Mouse (Mus musculus) kidney, postnatal 36 days (tissue): Measurements from ENCODE around the gene Fkbp6.
A peak's percentile ranks its signal among the peaks of the same experiment; 100 is the strongest.

Source experiments
- DNase-seq, 2 experiments: peaks; one replicate each; pipeline ENCODE4 v3.0.0; 2021 to 2022; ENCODE audit warnings: mixed read lengths in 2 of 2

Fkbp6 gene

DNA sequence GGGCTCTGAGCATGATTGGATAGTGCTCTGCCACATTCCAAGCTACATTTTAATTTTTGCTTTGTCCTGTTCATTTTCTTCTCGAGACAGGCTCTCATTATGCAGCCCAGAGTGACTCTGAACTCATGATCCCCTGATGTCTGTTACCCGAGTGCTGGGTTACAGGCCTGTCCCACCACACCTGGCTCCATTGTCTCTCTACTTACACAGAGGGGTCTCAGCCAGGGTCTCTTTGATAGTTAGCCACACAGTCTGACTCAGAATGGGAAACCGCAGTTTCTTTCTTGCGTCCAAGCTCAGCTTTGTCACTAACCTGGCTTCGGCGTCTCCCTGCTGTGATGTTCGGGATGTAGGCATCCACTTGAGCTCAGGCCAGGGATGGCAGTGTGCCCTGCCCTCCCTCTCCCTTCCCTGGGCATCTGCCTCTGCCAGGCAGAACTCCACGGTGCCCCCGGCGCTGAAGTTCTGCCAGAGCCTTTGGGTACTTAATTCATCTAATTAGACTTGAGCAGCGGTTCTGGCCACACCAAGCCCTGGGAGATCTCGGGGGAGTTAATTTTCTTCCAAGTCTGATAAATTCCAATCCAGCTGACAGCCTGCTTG, 78.2 kb downstream of the Fkbp6 start:
- DNase-seq, result no peak

DNA sequence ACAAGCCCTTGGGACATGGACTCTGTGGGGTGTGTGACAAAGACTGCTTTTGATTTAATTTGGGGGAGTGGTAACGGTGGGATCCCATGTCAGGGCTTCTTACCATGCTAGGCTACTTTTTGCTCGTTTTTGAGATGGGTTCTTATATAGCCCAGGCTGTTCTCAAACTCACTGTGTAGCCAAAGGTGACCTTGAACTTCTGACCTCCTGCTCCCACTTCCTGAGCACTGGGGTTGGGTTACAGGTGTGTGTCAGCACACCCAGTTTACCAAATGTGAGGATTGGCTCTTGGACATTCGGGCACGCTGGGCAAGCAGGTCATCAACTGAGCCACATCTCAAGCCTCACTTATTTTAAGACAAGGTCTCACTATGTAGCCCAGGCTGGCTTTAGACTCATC, 79.5 kb downstream of the Fkbp6 start:
- DNase-seq, result no peak

DNA sequence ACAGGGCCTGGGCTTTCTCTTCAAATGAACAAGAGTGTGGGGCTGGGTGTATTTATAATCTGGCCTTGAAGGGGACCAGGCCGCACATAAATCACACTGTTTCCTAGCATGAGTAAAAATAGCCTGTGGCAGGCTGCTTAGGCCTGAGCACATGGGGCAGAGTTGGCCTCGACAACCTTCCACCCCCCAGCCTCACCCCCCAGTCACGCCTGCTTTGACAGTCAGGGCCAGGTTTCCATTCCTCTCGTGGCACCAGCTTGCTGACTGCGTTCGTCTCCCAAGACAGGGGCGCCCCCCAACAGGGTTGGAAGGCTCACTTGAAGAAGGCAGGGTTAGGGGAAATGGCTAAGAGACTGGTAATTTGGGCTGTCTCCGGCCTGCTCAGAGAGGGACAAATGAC, 80.4 kb downstream of the Fkbp6 start:
- no peak for DNase-seq

DNA sequence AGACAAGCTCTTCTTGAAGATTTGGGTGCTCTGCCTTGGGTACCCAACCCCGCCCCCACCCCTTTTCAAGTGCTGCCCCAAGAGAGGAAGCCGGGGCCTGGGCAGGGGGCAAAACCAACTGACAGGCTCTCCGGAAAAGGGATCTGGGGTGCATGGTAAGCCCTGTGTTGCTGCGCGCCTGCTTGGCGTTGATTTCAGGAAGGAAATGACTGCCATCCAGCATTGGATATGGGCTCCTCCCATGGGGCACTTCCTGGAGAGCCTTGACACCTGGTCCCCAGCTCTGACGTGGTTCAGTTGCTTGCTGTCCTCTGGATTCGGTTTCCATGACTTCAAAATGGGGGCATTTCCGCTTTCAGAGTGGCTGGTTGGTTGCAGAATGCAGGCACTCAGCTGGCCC, 85.3 kb downstream of the Fkbp6 start:
- DNase-seq, result peak in 1 of 2 experiments; percentile 31

- DNase-seq, result peak; percentile 39 to 54
Measured at GRCm38 (mm10) chr5:135263866-135264503, 85.9 kb downstream of the Fkbp6 start.

DNA sequence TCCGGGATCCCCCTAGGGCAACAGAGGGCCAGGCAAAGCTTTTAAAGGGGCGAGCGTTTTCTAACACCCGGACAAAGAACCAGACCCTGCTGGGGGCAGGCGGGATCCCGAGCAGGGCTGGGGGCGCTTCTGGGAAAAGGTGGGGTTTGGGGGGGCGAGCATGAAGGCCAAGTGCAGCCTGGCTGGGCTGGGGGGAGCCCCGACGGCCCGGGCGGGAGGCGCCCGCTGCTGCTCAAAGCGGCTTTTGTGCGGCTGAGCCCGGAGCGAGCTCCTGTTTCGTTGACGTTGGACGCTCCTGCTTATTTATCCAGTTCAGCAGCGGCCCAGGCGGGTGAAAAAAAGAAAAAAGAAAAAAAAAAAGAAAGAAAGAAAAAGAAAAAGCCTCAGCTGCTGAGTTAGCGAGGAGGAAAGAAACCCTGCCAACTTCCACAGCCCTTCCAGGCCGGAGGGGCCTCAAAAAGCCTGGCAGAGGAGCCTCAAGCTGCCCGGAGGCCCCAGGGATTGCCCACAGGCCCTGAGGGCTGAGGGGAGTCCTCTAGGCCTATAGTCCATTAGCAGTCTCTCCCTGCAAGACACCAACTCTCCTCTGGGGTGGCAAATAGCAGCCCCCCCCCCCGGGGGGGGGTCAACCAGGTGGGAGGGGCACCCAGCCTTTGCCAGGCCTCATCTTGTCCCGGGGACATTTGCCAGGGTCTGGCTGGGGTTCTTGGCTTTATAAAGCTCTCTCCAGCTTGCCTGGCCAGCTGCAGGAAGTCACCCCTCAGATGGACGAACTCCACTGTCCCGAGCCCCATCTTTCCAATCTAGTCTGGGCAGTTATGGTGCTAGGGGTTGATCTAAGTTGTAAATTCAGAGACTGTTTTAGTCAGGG, 91.3 kb downstream of the Fkbp6 start:
- DNase-seq, result no peak

DNA sequence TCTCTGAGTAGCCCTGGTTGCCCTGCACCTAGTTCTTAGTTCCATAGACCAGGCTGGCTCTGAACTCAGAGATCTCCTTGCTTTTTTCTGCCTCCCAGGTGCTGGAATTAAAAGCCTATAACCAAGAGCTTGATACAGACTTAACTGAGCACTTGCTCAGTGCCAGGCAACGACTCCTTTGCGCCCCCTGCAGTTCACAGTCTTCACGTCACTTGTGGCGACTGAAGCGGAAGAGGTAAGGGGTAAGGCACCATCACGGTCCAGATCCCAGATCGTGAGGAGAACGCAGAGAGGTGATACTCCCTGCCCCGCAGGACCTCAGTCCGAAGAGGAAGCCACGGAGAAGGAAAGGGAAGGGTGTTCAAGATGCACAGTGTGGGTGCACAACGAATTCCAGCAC, 92.3 kb downstream of the Fkbp6 start:
- peak in 1 of 2 experiments; percentile 56 for DNase-seq

GRCm38 (mm10) chr5:135256166-135256565, 93.7 kb downstream of the Fkbp6 start:
- no peak for DNase-seq

GRCm38 (mm10) chr5:135253741-135254401, 96.0 kb downstream of the Fkbp6 start:
- no peak for DNase-seq

GRCm38 (mm10) chr5:135251079-135251454, 98.8 kb downstream of the Fkbp6 start, which contains the start of gene Fzd9:
Gene Fzd9 (minus strand): TSS chr5:135251230.
- DNase-seq, result peak; percentile 76 to 93

- peak in 1 of 2 experiments; percentile 18 for DNase-seq
Measured at GRCm38 (mm10) chr5:135250186-135251078, 99.4 kb downstream of the Fkbp6 start.

- no peak for DNase-seq
Measured at GRCm38 (mm10) chr5:135248956-135249676, 100.7 kb downstream of the Fkbp6 start.

DNA sequence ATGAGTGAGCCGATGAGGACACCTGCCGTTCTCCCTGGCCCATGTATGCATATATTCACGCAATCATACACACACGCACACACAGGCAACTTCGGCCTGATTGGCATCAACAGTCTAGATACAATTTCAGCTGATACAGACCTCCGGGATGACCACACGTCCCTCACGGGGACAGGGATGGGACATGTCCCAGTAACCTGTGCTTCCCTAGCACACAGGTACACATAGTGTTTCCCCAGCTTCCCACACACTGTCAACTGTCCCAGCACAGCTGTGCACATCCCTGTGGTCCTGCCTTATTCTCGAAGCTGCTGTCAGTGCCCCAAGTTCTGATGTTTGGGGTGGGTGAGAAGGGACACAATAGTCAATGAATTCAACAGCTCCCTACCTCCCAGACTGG, 102.5 kb downstream of the Fkbp6 start:
- DNase-seq, result no peak

- DNase-seq, result no peak
Measured at GRCm38 (mm10) chr5:135246531-135246930, 103.3 kb downstream of the Fkbp6 start.

DNA sequence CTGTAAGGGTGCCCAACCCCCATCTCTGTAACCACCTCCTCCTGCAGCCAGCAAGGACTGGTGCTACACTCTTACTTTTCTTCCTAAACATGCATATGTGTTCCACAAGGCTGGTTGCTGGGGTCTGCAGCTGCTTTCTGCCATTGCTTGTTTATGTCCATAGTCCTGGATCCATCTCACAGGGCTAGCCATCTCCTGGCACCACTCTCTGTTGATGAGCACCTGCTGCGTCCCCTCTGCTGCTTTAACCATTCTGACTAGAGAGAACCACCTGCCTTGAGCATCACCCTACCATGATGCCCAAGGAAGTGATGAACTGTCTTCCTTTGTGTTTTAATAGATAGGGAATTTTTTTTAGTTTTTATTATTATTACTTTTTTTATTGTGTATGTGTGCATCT, 106.7 kb downstream of the Fkbp6 start:
- DNase-seq, result no peak

DNA sequence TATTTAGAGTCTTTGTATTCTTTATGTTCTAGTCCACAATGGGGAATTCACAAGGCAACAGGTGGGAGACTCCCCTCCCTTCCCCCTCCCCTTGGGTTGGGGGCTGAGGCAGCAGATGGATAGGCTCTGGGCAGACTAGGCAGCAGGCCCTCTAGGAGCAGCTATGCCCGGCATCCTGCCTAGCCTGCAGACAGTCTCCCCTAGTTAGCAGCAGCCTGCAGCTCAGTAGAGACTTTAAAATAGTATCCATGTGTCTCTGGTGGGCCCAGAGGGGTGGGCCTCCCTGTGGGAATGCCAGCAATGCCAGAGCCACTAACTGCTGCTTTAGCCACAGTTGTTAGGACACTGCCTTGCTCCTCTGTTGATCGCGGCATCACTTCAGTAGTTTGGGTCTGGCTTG, 107.2 kb downstream of the Fkbp6 start:
- DNase-seq, result no peak

DNA sequence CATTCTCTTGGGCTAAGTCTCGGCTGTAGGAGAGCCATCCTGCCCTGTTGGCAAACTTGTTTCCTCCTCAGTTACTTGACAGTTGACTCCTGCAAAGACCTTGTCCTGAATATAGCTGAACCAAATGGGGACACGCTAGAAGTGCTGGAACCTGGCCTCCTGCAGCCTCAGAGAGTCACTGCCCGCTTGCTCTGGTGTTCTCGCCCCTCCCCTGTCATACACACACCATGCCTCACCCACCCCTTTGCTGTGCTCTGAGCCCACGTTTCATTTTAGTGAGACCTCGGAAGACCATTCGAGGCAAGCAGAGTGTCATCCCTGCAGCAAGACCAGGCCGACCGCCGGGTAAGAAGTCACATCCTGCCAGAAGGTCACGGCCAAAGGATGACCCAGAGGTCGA, 107.7 kb downstream of the Fkbp6 start:
- no peak for DNase-seq
